Mouse (Mus musculus) right cerebral cortex, postnatal 4 days (tissue): ENCODE measurements around the gene Sdk2.

Source experiments
- DNase-seq: peaks from one replicate; pipeline ENCODE4 v3.0.0-alpha.2; 2022

The Sdk2 gene

GRCm38 (mm10) chr11:113927231-113927630 lies 139.6 kb downstream of the Sdk2 start:
- no peak for DNase-seq

- DNase-seq = no peak
Measured at GRCm38 (mm10) chr11:113923137-113923536, 143.7 kb downstream of the Sdk2 start.

GRCm38 (mm10) chr11:113903131-113903860 lies 163.6 kb downstream of the Sdk2 start:
- DNase-seq = no peak

GRCm38 (mm10) chr11:113901906-113902305 lies 164.9 kb downstream of the Sdk2 start:
- no peak for DNase-seq

GRCm38 (mm10) chr11:113898671-113899070 lies 168.2 kb downstream of the Sdk2 start:
- DNase-seq = no peak

- DNase-seq = no peak
Measured at GRCm38 (mm10) chr11:113896006-113896405, 170.8 kb downstream of the Sdk2 start.

- DNase-seq = no peak
Measured at GRCm38 (mm10) chr11:113892924-113893323, 173.9 kb downstream of the Sdk2 start.

GRCm38 (mm10) chr11:113892067-113892466 lies 174.8 kb downstream of the Sdk2 start:
- no peak for DNase-seq

- no peak for DNase-seq
Measured at GRCm38 (mm10) chr11:113888156-113888750, 178.6 kb downstream of the Sdk2 start.

GRCm38 (mm10) chr11:113886299-113886698 lies 180.5 kb downstream of the Sdk2 start:
- DNase-seq = no peak

GRCm38 (mm10) chr11:113884962-113885361 lies 181.9 kb downstream of the Sdk2 start:
- DNase-seq = no peak

GRCm38 (mm10) chr11:113883031-113883430 lies 183.8 kb downstream of the Sdk2 start:
- no peak for DNase-seq

- DNase-seq = no peak
Measured at GRCm38 (mm10) chr11:113881864-113882263, 185.0 kb downstream of the Sdk2 start.

GRCm38 (mm10) chr11:113867066-113867465 lies 199.8 kb downstream of the Sdk2 start:
- DNase-seq = no peak

- peak; percentile 96 for DNase-seq
Measured at GRCm38 (mm10) chr11:113865627-113866026, 201.2 kb downstream of the Sdk2 start.

GRCm38 (mm10) chr11:113863408-113863807 lies 203.4 kb downstream of the Sdk2 start:
- DNase-seq = peak; percentile 58

GRCm38 (mm10) chr11:113855661-113856060 lies 211.2 kb downstream of the Sdk2 start:
- DNase-seq = no peak

- no peak for DNase-seq
Measured at GRCm38 (mm10) chr11:113851750-113852149, 215.1 kb downstream of the Sdk2 start.

GRCm38 (mm10) chr11:113849322-113849721 lies 217.5 kb downstream of the Sdk2 start:
- DNase-seq = no peak

GRCm38 (mm10) chr11:113843920-113844319 lies 222.9 kb downstream of the Sdk2 start:
- no peak for DNase-seq

GRCm38 (mm10) chr11:113842879-113843278 lies 224.0 kb downstream of the Sdk2 start:
- DNase-seq = no peak

GRCm38 (mm10) chr11:113831608-113832007 lies 235.2 kb downstream of the Sdk2 start:
- no peak for DNase-seq

GRCm38 (mm10) chr11:113828081-113828554 lies 238.7 kb downstream of the Sdk2 start:
- DNase-seq = no peak

- DNase-seq = no peak
Measured at GRCm38 (mm10) chr11:113820005-113820404, 246.8 kb downstream of the Sdk2 start.
